Comparison of ENCODE assay signal across 24 mouse cellular contexts in genomic region chr4:114346884-114347283, GRCm38 (mm10). TPM values are rescaled to one million over a fixed set of nuclear protein-coding genes. Genes with fewer than 3 reads are reported as not detected.
DNase-seq lines count a peak whose midpoint lies in the region; TF ChIP-seq lines count a peak whose summit lies in the region.
"Had no signal": no experiment of that assay in that cellular context is flagged by ENCODE, and none has a peak within 500 bp of the region (broad histone marks: within the 10 kb centered on the region; RNA-seq: fewer than 3 reads in every experiment).

No protein-coding gene starts in this region.

- no peaks in the 10 kb centered on the region for H3K36me3 ChIP-seq in kidney, adult 2 months (ENCODE audit: control insufficient read depth, insufficient read depth, low read length)
- H3K36me3 ChIP-seq in liver, adult 2 months (ENCODE audit: control insufficient read depth, insufficient read depth, low read length): no peaks in the 10 kb centered on the region
- no peaks in the 10 kb centered on the region for H3K36me3 ChIP-seq in limb, embryonic 10.5 days
- H3K36me3 ChIP-seq: embryonic facial prominence, embryonic 10.5 days; embryonic facial prominence, embryonic 12.5 days; G1E had no signal

- H3K4me1 ChIP-seq in kidney, adult 2 months (ENCODE audit: control insufficient read depth, insufficient read depth, low read length): peaks cover 33% of the 10 kb centered on the region; the same call in 1 of the 2 replicates
- peaks cover 7% of the 10 kb centered on the region for H3K4me1 ChIP-seq in liver, adult 2 months (ENCODE audit: control insufficient read depth, insufficient read depth, low read length)
- peaks cover 11% of the 10 kb centered on the region for H3K4me1 ChIP-seq in limb, embryonic 10.5 days
- H3K4me1 ChIP-seq: embryonic facial prominence, embryonic 12.5 days; forebrain, embryonic 13.5 days had no signal

- DNase-seq in heart, adult 11 months: peak; percentile 55
- no peak for DNase-seq in heart, postnatal 10 days
- DNase-seq in kidney, adult 2 months: peak; percentile 21
- DNase-seq in kidney, adult 18-20 months: no peak
- DNase-seq in liver, adult 2 months (ENCODE audit: extremely low read depth, low read depth, low spot score): peak; percentile 33
- no peak for DNase-seq in liver
- no peak for DNase-seq in limb, embryonic 10.5 days (ENCODE audit: low spot score)
- DNase-seq: adrenal gland, adult 8-10 months; adrenal gland, postnatal 14 days; adrenal gland, postnatal 36 days; B cell, adult 2 months; cerebellum, adult 11-12 months; cerebellum, adult 2 months; cerebellum, adult 9-10 months; cerebellum, postnatal 10 days; cerebellum, postnatal 25 days had no signal

- WGBS in kidney, adult 2 months: 52% methylated on average over 4 of the region's 4 CpGs
- WGBS in liver, adult 2 months: 46% methylated on average over 4 of the region's 4 CpGs
- WGBS in limb, embryonic 10.5 days: 78% methylated on average over 4 of the region's 4 CpGs

- TF ChIP-seq POLR2A in kidney, adult 2 months (IDR thresholded peaks at IDR 0.05; ENCODE audit: low read depth, low read length): no peak
- TF ChIP-seq POLR2A in liver, adult 2 months (IDR thresholded peaks at IDR 0.05; ENCODE audit: extremely low read depth, insufficient read depth, low read length): no peak

- no peaks in the 10 kb centered on the region for H3K27me3 ChIP-seq in kidney, adult 2 months (replicated peaks; ENCODE audit: control insufficient read depth, insufficient read depth, low read length)
- no peaks in the 10 kb centered on the region for H3K27me3 ChIP-seq in liver, adult 2 months (ENCODE audit: control insufficient read depth, insufficient read depth, low read length)
- peaks cover 35% of the 10 kb centered on the region; the same call in 1 of the 2 replicates for H3K27me3 ChIP-seq in limb, embryonic 10.5 days (ENCODE audit: low read depth, poor library complexity, severe bottlenecking)
- H3K27me3 ChIP-seq: embryonic facial prominence, embryonic 12.5 days; forebrain, embryonic 13.5 days; Patski had no signal

- no peaks in the 10 kb centered on the region for H3K79me2 ChIP-seq in liver, adult 2 months (ENCODE audit: control insufficient read depth, insufficient read depth, low read length)

- peak overlapping the region; percentile 97 for H3K27ac ChIP-seq in kidney, adult 2 months (ENCODE audit: insufficient read depth, low read depth, low read length)
- no peak overlapping the region for H3K27ac ChIP-seq in liver, adult 2 months (replicated peaks; ENCODE audit: insufficient read depth, low read depth, low read length)
- H3K27ac ChIP-seq in limb, embryonic 10.5 days: no peak overlapping the region
- H3K27ac ChIP-seq: embryonic facial prominence, embryonic 10.5 days; embryonic facial prominence, embryonic 12.5 days; forebrain, embryonic 13.5 days had no signal

- H3K9ac ChIP-seq in liver, adult 2 months (ENCODE audit: low read depth, low read length): no peak overlapping the region
- H3K9ac ChIP-seq: embryonic facial prominence, embryonic 12.5 days; forebrain, embryonic 13.5 days had no signal

- H3K4me3 ChIP-seq in kidney, adult 2 months (ENCODE audit: insufficient read depth, low read depth, low read length): no peak overlapping the region
- no peak overlapping the region for H3K4me3 ChIP-seq in liver, adult 2 months (ENCODE audit: insufficient read depth, low read depth, low read length)
- no peak overlapping the region for H3K4me3 ChIP-seq in limb, embryonic 10.5 days
- H3K4me3 ChIP-seq: embryonic facial prominence, embryonic 10.5 days; embryonic facial prominence, embryonic 12.5 days; forebrain, embryonic 13.5 days had no signal

- TF ChIP-seq CTCF in kidney, adult 2 months (conservative IDR thresholded peaks at IDR 0.05; ENCODE audit: insufficient read depth, insufficient read length, low read depth, low read length): no peak
- no peak for TF ChIP-seq CTCF in liver, adult 2 months (IDR thresholded peaks at IDR 0.05; ENCODE audit: low read depth, low read length)

- intact Hi-C loops in heart, postnatal 10 days (cut with DNase I): loop anchor here (1.0 to 10.0 kb wide), 5 partner anchors 40 to 289 kb away; no protein-coding TSS in a partner anchor

- no peaks in the 10 kb centered on the region for H3K9me3 ChIP-seq in limb, embryonic 10.5 days (replicated peaks)
- H3K9me3 ChIP-seq: embryonic facial prominence, embryonic 10.5 days; embryonic facial prominence, embryonic 12.5 days; forebrain, embryonic 13.5 days; G1E had no signal

RNA-seq across cellular contexts. Expression of gene Trabd2b, which starts 59.6 kb away (rescaled TPM):
- total RNA-seq in heart, postnatal 10 days (2021): 10 to 100 TPM; 21.1 to 25.6 TPM
- polyA plus RNA-seq in kidney, adult 2 months (2012; rRNA removed): 31.5 and 32.2 TPM in 2 replicates
- total RNA-seq in liver, adult 2 months (2014; rRNA removed): 0.07 and 0.09 TPM in 2 replicates
- 0.07 and 0.10 TPM in 2 replicates for polyA plus RNA-seq in liver, adult 2 months (2012; rRNA removed)
- 0.34 and 0.56 TPM in 2 replicates for polyA plus RNA-seq in limb, embryonic 10.5 days (2016; fragmentation: Nextera tagmentation; extraction: Ambion mirVana)
- total RNA-seq: CH12.LX had no signal
- polyA plus RNA-seq: activated CD4-positive, CD25-positive, alpha-beta regulatory T cell, adult 4 months; CD4-positive, CD25-positive, alpha-beta regulatory T cell, adult 4 months; G1E had no signal

Comparison
In these comparisons a context has a peak if more than half of its experiments do, and no peak if none do; other contexts are left out.
1. DNase-seq: peak in heart, adult 11 months (single experiment), kidney, adult 2 months (single experiment) and liver, adult 2 months (single experiment); none in heart, postnatal 10 days (0 of 2), kidney, adult 18-20 months (single experiment), liver (single experiment) and limb, embryonic 10.5 days (single experiment).
2. RNA of gene Trabd2b, which starts 59.6 kb away (polyA plus RNA-seq): 31.5 to 32.2 TPM in kidney, adult 2 months; 0.34 to 0.56 TPM in limb, embryonic 10.5 days and 0.07 to 0.10 TPM in liver, adult 2 months; every median in the first group is over 10 times any median in the second.